Mouse (Mus musculus): ENCODE results near the gene Ecpas.

GRCm38 (mm10) chr4:58912629-58913335, at the start of gene Ecpas:
- no peak for TF ChIP-seq CTCF (IDR thresholded peaks at IDR 0.05; ENCODE audit: low read depth)
- no peak for TF ChIP-seq EP300 (optimal IDR thresholded peaks at IDR 0.05)

Data from stomach, postnatal 0 days (tissue).